Mouse (Mus musculus) cerebellum, adult 11 months (tissue): ENCODE data around the gene Sema3c.
"Not testable (repeated sequence)": the region's sequence is repeated elsewhere in the genome, so short reads cannot be mapped to it uniquely, and the experiment has no call there.

Experiments
- DNase-seq: peaks from one replicate; pipeline ENCODE4 v3.0.0; 2022

Sema3c gene

GRCm38 (mm10) chr5:17573694-17574380, at the start of gene Sema3c:
Gene Sema3c (plus strand): TSS chr5:17574281.
- no peak for DNase-seq

DNA sequence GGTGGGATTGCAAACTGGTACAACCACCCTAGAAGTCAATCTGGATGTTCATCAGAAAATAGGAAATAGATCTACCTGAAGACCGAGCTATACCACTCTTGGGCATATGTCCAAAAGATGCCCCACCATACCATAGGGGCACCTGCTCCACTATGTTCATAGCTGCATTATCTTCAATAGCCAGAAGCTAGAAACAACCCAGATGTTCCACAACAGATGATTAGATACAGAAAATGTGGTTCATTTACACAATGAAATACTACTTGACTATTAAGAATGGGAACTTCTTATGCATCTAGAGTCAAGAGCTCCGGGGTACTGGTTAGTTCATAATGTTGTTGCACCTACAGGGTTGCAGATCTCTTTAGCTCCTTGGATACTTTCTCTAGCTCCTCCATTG, 42.9 kb upstream of the Sema3c start:
- DNase-seq, result not testable (repeated sequence)

GRCm38 (mm10) chr5:17543141-17543540, 30.9 kb upstream of the Sema3c start:
- DNase-seq, result no peak

- DNase-seq, result no peak
Observed at GRCm38 (mm10) chr5:17544904-17545449, 29.1 kb upstream of the Sema3c start.

- no peak for DNase-seq
Observed at GRCm38 (mm10) chr5:17551693-17552092, 22.4 kb upstream of the Sema3c start.

- DNase-seq, result no peak
Observed at GRCm38 (mm10) chr5:17556073-17556473, 18.0 kb upstream of the Sema3c start.

DNA sequence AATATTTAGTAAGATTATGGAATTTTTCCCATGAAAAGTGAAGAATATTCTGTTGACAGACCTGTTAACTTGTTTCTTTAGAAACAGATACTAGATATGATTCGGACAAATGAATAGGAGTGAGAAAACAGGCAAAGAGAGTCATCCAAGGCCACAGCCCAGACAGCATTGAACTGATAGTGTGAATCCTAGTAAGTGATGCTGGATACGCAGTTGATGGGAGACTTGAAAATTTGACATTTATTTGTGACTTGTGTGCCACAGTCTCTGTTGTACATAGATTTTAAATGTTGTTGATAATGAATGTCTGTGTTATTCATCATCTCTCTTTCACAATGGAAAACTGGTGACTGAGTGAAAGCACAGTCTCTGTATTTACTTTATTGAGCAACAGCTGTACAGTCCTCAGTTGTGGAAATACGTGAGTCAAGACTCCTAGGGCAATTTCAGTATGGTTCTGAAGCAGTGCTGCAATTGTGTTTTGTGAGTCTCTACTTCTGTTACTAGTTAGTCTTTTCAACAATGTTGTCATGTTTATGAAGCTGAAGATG, 17.3 kb upstream of the Sema3c start:
- no peak for DNase-seq

DNA sequence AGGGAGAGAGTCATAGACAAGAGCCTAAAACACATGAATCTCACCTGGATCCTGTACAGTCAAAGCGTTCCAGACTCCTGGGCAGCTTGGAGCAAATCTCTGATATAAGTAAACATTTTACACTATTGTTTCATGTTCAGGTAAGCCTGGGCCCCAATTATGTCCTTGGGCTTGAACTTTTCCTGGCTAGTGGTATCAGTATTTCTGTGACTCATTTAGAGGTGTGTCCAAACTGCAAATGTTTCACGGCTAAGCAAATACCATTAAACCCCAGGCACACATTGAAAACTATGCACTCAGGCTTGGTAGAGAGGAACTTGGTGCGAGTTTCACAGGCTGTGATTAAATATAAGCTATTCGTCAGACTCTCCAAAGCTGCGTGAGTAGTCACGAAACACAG, 2.5 kb upstream of the Sema3c start:
- no peak for DNase-seq

- DNase-seq, result no peak
Observed at GRCm38 (mm10) chr5:17574413-17575182, 517 bp downstream of the Sema3c start.

- DNase-seq, result no peak
Observed at GRCm38 (mm10) chr5:17575183-17575495, 1.1 kb downstream of the Sema3c start.

DNA sequence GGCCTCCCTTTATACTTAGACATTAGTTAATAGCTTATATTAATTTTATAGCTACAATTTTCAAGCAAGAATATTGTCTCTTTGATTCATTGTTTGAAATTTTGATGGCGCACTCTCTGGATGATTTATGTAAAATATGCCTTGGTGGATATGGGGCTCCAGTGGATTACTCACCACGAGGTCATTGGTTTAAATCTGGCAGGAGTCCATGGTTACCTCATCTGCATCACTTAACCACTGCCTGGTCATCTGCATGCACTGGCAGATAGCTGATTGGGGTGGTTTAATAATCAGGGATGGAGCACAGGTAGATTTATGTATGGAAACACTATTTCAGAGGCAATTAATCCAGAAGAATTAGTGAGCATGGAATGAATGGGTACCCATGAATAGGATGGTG, 2.0 kb downstream of the Sema3c start:
- no peak for DNase-seq

GRCm38 (mm10) chr5:17582047-17582515, 8.0 kb downstream of the Sema3c start:
- no peak for DNase-seq

GRCm38 (mm10) chr5:17584299-17584945, 10.3 kb downstream of the Sema3c start:
- DNase-seq, result no peak

DNA sequence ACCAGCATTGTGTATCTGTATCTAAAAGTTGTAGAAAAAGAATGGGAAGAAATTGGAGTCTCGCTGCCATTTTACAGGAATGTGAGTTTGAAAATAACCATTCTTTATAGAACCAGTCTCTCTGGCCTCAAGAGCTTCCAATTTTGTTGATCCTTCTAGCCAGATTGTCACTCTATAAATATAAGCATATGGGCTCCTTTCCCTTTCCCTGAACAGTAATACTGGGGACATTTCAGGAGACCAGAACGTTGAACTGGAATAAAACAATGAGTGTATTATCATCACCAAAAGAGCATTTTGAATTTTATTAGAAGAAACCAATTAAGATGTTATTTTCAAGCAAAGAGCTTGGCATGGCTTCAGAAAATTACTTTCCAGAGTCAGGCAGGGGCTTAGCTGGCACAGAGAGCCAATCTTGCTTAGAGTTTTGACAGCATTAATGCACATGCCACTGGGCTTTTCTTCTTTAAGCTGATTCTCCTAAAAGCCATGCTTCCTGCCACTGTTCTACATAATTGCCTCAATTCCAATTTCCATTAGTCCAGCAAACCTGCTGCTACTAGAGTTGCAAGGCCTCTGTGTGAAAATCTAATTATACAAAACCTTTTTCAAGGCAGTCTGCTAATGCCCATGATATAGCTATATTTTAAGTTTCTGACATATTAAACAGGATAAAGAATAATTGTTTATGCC, 12.6 kb downstream of the Sema3c start:
- DNase-seq, result no peak

GRCm38 (mm10) chr5:17591908-17592307, 17.8 kb downstream of the Sema3c start:
- DNase-seq, result no peak

GRCm38 (mm10) chr5:17601700-17602099, 27.6 kb downstream of the Sema3c start:
- no peak for DNase-seq

- DNase-seq, result no peak
Observed at GRCm38 (mm10) chr5:17620619-17621018, 46.5 kb downstream of the Sema3c start.

DNA sequence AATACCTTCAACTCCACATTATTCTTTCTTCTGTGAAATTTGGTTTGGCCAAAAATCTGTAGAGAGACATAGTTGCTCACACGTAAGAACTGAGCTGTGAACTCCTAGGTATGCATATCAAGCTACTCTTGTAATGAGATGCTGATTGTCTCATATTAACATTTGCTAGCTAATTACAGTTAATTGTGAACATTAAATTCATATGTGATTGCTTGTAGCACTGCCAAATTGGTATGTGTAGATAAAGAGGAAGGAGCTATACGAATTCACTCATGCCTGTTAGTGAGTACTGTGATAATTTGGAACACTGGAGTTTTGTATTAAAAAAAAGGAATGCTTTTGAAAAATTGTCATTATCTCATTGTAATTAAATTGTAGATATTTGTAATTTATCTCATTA, 48.5 kb downstream of the Sema3c start:
- no peak for DNase-seq

DNA sequence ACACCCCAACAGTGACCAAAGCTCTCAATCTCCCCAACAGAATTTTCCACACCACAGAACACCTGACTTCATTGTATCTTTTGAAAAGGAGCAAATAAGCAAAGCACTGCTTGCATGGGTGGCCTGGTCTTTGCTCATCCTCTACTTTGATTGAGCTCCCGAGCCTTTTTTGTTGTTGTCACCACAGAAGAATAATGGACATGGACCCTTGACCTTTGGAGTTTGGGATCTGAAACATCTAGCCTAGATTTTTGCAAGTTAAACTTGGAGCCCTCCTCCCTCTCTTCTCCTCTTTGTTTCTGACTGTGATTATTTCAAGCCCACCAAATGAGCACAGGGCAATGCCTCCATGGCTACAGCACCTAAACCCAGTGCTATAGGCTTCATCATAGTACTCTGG, 54.5 kb downstream of the Sema3c start:
- no peak for DNase-seq

GRCm38 (mm10) chr5:17629599-17629998, 55.5 kb downstream of the Sema3c start:
- no peak for DNase-seq

- DNase-seq, result no peak
Observed at GRCm38 (mm10) chr5:17639519-17639918, 65.4 kb downstream of the Sema3c start.

DNA sequence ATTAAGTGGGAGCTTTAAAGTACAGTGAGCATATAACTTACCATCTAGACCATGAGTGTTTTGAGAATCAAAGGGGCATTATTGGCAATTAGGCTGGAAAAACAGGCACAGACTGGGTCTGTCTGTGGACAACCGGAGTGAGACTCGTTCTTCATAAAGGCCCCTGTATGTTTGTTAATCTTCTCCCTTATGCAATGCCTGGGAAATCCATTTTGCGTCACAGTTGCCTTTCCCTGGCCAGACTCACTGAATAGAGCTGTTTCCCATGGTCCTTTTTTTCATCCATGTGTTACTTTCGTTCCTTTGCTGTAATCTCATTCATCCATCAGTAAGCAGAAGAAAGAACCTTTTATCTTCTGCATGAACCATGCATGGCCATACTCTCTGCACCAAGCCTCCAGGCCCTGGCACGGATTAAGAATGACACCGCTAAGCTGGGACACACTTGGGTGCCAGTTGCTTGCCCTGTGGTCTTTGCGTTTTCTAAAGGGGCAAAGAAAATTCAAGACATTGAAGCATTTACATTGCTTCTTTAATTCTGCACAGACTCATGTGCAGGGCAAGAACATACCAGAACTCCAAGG, 73.7 kb downstream of the Sema3c start:
- no peak for DNase-seq
